Mouse (Mus musculus) forebrain, embryonic 14.5 days (tissue): ENCODE results near the gene Atp6v1c2. TPM values are rescaled to one million over a fixed set of nuclear protein-coding genes. Genes with fewer than 3 reads are reported as not detected.

ENCODE experiments used
- ATAC-seq: fragments of 200-750 bp; cut with Nextera tagmentation; 2 replicates; pipeline ENCODE4 v1.8.0; 2017; ENCODE audit warnings: mild to moderate bottlenecking, moderate library complexity
- DNase-seq: peaks from one replicate; pipeline ENCODE4 v3.0.0-alpha.2; 2015; ENCODE audit warnings: low spot score
- H3K27ac ChIP-seq: fragments of 300-500 bp; sonication (generic); 2 replicates; pipeline ENCODE4 v1.5.1; 2014; ENCODE audit warnings: low read depth, mild to moderate bottlenecking, control low read depth, low read length, moderate library complexity
- H3K27me3 ChIP-seq: fragments of 300-500 bp; sonication (generic); replicated peaks from 2 replicates; pipeline ENCODE4 v1.6.1; 2014; ENCODE audit warnings: low read length, control low read depth, mixed read lengths; ENCODE audit not compliant: control insufficient read depth, insufficient read depth
- H3K36me3 ChIP-seq: fragments of 300-500 bp; sonication (generic); 2 replicates; pipeline ENCODE4 v1.6.1; 2014; ENCODE audit warnings: low read length, control low read depth; ENCODE audit not compliant: control insufficient read depth, insufficient read depth
- H3K4me1 ChIP-seq: fragments of 300-500 bp; sonication (generic); 2 replicates; pipeline ENCODE4 v1.6.1; 2014; ENCODE audit warnings: antibody characterized with exemption, low read length, control low read depth; ENCODE audit not compliant: control insufficient read depth, insufficient read depth
- H3K4me2 ChIP-seq: fragments of 300-500 bp; sonication (generic); 2 replicates; pipeline ENCODE4 v1.6.1; 2014; ENCODE audit warnings: mild to moderate bottlenecking, control low read depth, low read length
- H3K4me3 ChIP-seq: fragments of 300-500 bp; sonication (generic); 2 replicates; pipeline ENCODE4 v1.5.1; 2014; ENCODE audit warnings: low read depth, low read length, control low read depth
- H3K9ac ChIP-seq: fragments of 300-500 bp; sonication (generic); 2 replicates; pipeline ENCODE4 v1.6.1; 2014; ENCODE audit warnings: mild to moderate bottlenecking, low read length, control low read depth, moderate library complexity
- H3K9me3 ChIP-seq: fragments of 300-500 bp; sonication (generic); replicated peaks from 2 replicates; pipeline ENCODE4 v1.6.1; 2016; ENCODE audit warnings: low read length, control low read depth, mixed read lengths; ENCODE audit not compliant: control insufficient read depth
- WGBS: fragments of 180-500 bp; shearing (Covaris S2); extraction: QIAGEN DNeasy Blood & Tissue Kit; methylation state at CpG from one replicate; pipeline ENCODE4 v1.1.7; 2014; 5-methylcytosine and 5-hydroxymethylcytosine counted together
- microRNA-seq: library from miRNA; unstranded; fragments of <30 nt; microRNA quantifications from one replicate; pipeline ENCODE4, GENCODE M21; 2016
- polyA plus RNA-seq: library from polyadenylated mRNA; unstranded; fragments of >200 nt; fragmentation: Nextera tagmentation; extraction: Ambion mirVana; gene quantifications from 2 replicates; pipeline ENCODE4 v1.2.1, GENCODE M21; 2014

The Atp6v1c2 gene
- polyA plus RNA-seq, 1 experiment from 2014 or later = 0.20 TPM

DNA sequence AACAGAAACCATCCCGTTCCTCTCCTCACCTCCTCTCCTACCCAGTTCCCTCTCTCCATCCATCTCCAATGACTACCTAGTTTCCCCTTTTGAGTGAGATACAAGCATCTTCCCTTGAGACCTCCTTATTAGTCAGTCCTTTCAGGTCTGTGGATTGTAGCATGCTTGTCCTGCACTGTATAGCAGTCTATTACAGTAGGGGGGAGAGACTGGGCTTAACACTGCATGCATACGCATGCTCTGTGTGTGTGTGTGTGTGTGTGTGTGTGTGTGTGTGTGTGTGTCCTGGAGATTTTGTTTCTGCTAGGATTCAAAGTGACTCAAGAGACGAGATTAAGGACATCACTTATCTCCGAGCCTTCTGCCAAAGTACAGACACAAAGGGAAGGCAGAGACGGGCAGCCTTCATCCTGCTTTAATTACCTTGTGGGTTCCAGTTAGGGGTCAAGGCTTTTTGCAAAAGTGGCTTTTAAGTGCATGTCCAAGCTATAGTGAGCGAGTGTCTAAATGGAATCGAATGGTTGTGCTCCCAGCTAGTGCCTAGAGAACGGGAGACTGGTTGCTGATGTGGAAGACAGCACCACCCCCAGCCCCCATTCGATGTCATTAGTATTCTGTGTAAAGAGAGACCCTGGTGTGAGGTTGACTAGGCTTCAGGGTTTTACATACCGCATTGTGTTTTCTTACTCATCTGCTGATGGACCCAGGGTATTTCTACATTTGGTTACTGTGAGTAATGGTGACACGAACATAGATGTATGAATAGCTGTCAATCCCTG, 93.4 kb downstream of the Atp6v1c2 start:
- Histone ChIP-seq H3K4me2 (no peak overlapping the region), H3K9me3 (no peaks in the 10 kb centered on the region), H3K4me1 (peaks cover 3% of the 10 kb centered on the region; the same call in 1 of the 2 replicates), H3K4me3 (no peak overlapping the region), H3K36me3 (no peaks in the 10 kb centered on the region), H3K27me3 (no peaks in the 10 kb centered on the region), H3K9ac (no peak overlapping the region), H3K27ac (0 out of 2 replicates have a peak overlapping the region, but pooled peaks have one; percentile 36)
- peak; percentile 43; the same call in 1 of the 2 replicates for ATAC-seq
- peak; percentile 32 for DNase-seq
- WGBS = 32% methylated on average over 11 of the region's 11 CpGs

Small RNA genes within 50 kb of the gene (microRNA-seq; reads per million reads assigned to microRNA genes)
- 18.3 reads per million, percentile 38 among the genes with 10 or more reads in this experiment for gene Mir3066

Other genes with a start within 250 kb of the Atp6v1c2 start
- 1.9 and 2.6 TPM in 2 replicates for gene Kcnf1, start 152.5 kb downstream of the Atp6v1c2 start, polyA plus RNA-seq
- 357 and 368 TPM in 2 replicates for gene Pdia6, start 62.8 kb downstream of the Atp6v1c2 start, polyA plus RNA-seq
- 19.5 and 19.6 TPM in 2 replicates for gene Nol10, start 19.1 kb upstream of the Atp6v1c2 start, polyA plus RNA-seq
- gene Odc1, start 215.4 kb upstream of the Atp6v1c2 start, polyA plus RNA-seq = 244 and 288 TPM in 2 replicates